In the genomic region with DNA sequence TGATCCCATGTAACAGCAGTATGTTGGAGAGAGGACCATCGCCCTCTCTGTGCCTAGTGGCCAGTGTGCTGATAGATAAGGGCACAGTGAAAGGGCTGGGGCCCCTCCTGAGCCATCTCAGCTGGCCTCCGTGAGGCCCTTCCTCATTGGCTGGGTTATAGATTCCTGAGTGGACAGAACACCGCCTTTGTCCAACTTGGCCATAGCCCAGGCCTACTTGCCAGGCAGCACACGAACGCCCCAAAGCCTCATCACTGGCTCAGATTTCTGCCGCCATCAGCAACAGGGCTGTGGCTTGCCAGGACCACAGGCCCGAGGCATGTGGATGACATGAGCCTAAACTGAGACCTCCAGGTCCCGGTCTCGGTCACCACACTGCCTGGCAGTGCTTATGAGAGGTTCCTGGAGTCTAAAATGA, we compare ENCODE assay signal across 7 mouse cellular contexts. TPM values are rescaled to one million over a fixed set of nuclear protein-coding genes. Genes with fewer than 3 reads are reported as not detected.
DNase-seq lines count a peak whose midpoint lies in the region; ATAC-seq lines count a peak whose summit lies in the region.

No protein-coding gene starts in this region.

- no peak overlapping the region for H3K4me3 ChIP-seq in intestine, embryonic 14.5 days (ENCODE audit: low read depth, low read length)
- H3K4me3 ChIP-seq in neural tube, embryonic 14.5 days (ENCODE audit: low read depth, low read length): no peak overlapping the region

- no peaks in the 10 kb centered on the region for H3K36me3 ChIP-seq in intestine, embryonic 14.5 days (ENCODE audit: control insufficient read depth, insufficient read depth, low read length)
- H3K36me3 ChIP-seq in neural tube, embryonic 14.5 days (ENCODE audit: control insufficient read depth, insufficient read depth, low read length): no peaks in the 10 kb centered on the region

- H3K4me2 ChIP-seq in intestine, embryonic 14.5 days (ENCODE audit: low read length): no peak overlapping the region
- no peak overlapping the region for H3K4me2 ChIP-seq in neural tube, embryonic 14.5 days (ENCODE audit: low read depth, low read length)

- peak; percentile 75 for DNase-seq in 3134 (ENCODE audit: extremely low read depth, insufficient read length, low spot score)
- peak; percentile 81 for DNase-seq in adrenal gland, postnatal 14 days
- peak; percentile 66 to 84 for DNase-seq in gastrocnemius, adult 8-10 months (ENCODE audit: low spot score in 2 of 2)
- no peak for DNase-seq in intestine, embryonic 14.5 days (ENCODE audit: low spot score)
- peak; percentile 33 to 69 for DNase-seq in left cerebral cortex, adult 9 months (ENCODE audit: low spot score in 2 of 2)
- no peak for DNase-seq in thymus, postnatal 0 days (ENCODE audit: low spot score)

- H3K4me1 ChIP-seq in intestine, embryonic 14.5 days (replicated peaks; ENCODE audit: control insufficient read depth, insufficient read depth, low read length): peaks cover 44% of the 10 kb centered on the region
- H3K4me1 ChIP-seq in neural tube, embryonic 14.5 days (ENCODE audit: control insufficient read depth, insufficient read depth, low read length): no peaks in the 10 kb centered on the region

- H3K27me3 ChIP-seq in intestine, embryonic 14.5 days (replicated peaks; ENCODE audit: control insufficient read depth, insufficient read depth, low read length): no peaks in the 10 kb centered on the region
- H3K27me3 ChIP-seq in neural tube, embryonic 14.5 days (ENCODE audit: control insufficient read depth, insufficient read depth, low read length): no peaks in the 10 kb centered on the region

- 0 out of 2 replicates have a peak overlapping the region, but pooled peaks have one; percentile 7 for H3K27ac ChIP-seq in intestine, embryonic 14.5 days (ENCODE audit: low read depth)
- H3K27ac ChIP-seq in neural tube, embryonic 14.5 days (ENCODE audit: low read depth, low read length): no peak overlapping the region

- WGBS in intestine, embryonic 14.5 days: 78% methylated on average over 9 of the region's 9 CpGs
- WGBS in neural tube, embryonic 14.5 days: 71% methylated on average over 9 of the region's 9 CpGs

- H3K9ac ChIP-seq in intestine, embryonic 14.5 days (ENCODE audit: low read length): no peak overlapping the region
- H3K9ac ChIP-seq in neural tube, embryonic 14.5 days (replicated peaks; ENCODE audit: low read depth, low read length): no peak overlapping the region

- no peak for ATAC-seq in intestine, embryonic 14.5 days (replicated peaks; ENCODE audit: low FRiP score, low TSS enrichment, low read depth)
- ATAC-seq in neural tube, embryonic 14.5 days (ENCODE audit: low read depth): peak; percentile 41; the same call in 1 of the 2 replicates

- H3K9me3 ChIP-seq in intestine, embryonic 14.5 days (ENCODE audit: control insufficient read depth, low read length): no peaks in the 10 kb centered on the region
- H3K9me3 ChIP-seq in neural tube, embryonic 14.5 days (ENCODE audit: control insufficient read depth, low read length): no peaks in the 10 kb centered on the region

RNA-seq across cellular contexts. Expression of gene Htra3, which starts 8.1 kb away (rescaled TPM):
- total RNA-seq in adrenal gland, postnatal 14 days (2021): 49.7 TPM in 2 replicates
- total RNA-seq in gastrocnemius, adult 8-10 months (2022): 10 to 100 TPM; 19.9 to 34.2 (median 25.1) TPM
- 39.1 and 47.9 TPM in 2 replicates for polyA plus RNA-seq in intestine, embryonic 14.5 days (2014; fragmentation: Nextera tagmentation; extraction: Ambion mirVana)
- 12.6 and 20.4 TPM in 2 replicates for polyA plus RNA-seq in neural tube, embryonic 14.5 days (2014; fragmentation: Nextera tagmentation; extraction: Ambion mirVana)
- 8.9 and 10.4 TPM in 2 replicates for polyA plus RNA-seq in thymus, postnatal 0 days (2015; fragmentation: Nextera tagmentation; extraction: Ambion mirVana)

Comparison
In these comparisons a context has a peak if more than half of its experiments do, and no peak if none do; other contexts are left out.
1. DNase-seq: peak in 3134 (single experiment), adrenal gland, postnatal 14 days (single experiment), gastrocnemius, adult 8-10 months (2 of 2) and left cerebral cortex, adult 9 months (2 of 2); none in intestine, embryonic 14.5 days (single experiment) and thymus, postnatal 0 days (single experiment).